Mouse (Mus musculus): Measurements from ENCODE around the gene Prlr. TPM values are rescaled to one million over a fixed set of nuclear protein-coding genes. Genes with fewer than 3 reads are reported as not detected.

The Prlr gene
- polyA plus RNA-seq, 1 experiment from 2014 or later = 0.08 TPM

Other genes starting within 250 kb of the Prlr start
- not detected in 2 replicates for gene Gm21973, start 148.1 kb downstream of the Prlr start, polyA plus RNA-seq (2015; fragmentation: Nextera tagmentation; extraction: Ambion mirVana)
- gene Agxt2, start 181.3 kb downstream of the Prlr start, polyA plus RNA-seq (2015; fragmentation: Nextera tagmentation; extraction: Ambion mirVana) = 9.8 and 11.7 TPM in 2 replicates